8 mouse cellular contexts compared by ENCODE assay signal in the genomic region with DNA sequence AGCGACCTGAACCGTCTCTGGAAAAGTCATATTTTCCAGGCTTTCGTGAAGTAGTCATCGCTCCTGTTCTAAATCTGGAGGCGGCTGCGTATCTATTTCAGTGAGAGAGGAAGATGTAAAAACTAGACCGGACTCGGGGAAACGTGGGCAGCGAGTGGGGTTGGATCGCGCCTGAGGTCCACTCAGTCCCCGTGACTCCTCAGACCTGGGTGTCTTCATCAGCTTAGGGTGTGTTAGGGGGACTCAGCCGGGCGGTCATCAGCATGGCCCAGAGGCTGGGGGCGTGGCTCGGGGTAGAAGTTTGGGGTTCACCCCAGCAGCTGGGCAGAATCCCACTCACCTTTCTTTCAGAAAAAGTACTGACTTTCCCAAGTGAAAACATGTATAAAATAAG.
DNase-seq lines count a peak whose midpoint lies in the region; ATAC-seq and TF ChIP-seq lines count a peak whose summit lies in the region.

No protein-coding gene starts in this region.

- peak overlapping the region; percentile 46 for H3K27ac ChIP-seq in spleen, adult 2 months (ENCODE audit: insufficient read depth, low read length)
- peak overlapping the region; percentile 96 for H3K27ac ChIP-seq in limb, embryonic 13.5 days
- H3K27ac ChIP-seq in neural tube, embryonic 13.5 days (replicated peaks) = peak overlapping the region; percentile 99

- 5% methylated on average over 17 of the region's 17 CpGs for WGBS in spleen, adult 2 months
- WGBS in limb, embryonic 13.5 days = 2% methylated on average over 17 of the region's 17 CpGs
- 3% methylated on average over 17 of the region's 17 CpGs for WGBS in neural tube, embryonic 13.5 days

- TF ChIP-seq POLR2A in spleen, adult 2 months (IDR thresholded peaks at IDR 0.05; ENCODE audit: low read depth, low read length) = no peak

- H3K9me3 ChIP-seq in limb, embryonic 13.5 days = no peaks in the 10 kb centered on the region
- H3K9me3 ChIP-seq in neural tube, embryonic 13.5 days = no peaks in the 10 kb centered on the region

- DNase-seq in cerebellum, adult 9-11 months = no peak
- DNase-seq in spleen, adult 2 months (ENCODE audit: low read depth in 1 of 2, low spot score in 2 of 2) = peak in 1 of 2 experiments; percentile 12
- DNase-seq in spleen, adult 12 weeks (ENCODE audit: low spot score) = no peak
- no peak for DNase-seq in layer of hippocampus, adult 11-12 months (ENCODE audit: low spot score)
- DNase-seq in layer of hippocampus, adult 18-20 months (ENCODE audit: low spot score in 2 of 2) = no peak

- H3K27me3 ChIP-seq in spleen, adult 2 months (ENCODE audit: control insufficient read depth, insufficient read depth, low read length) = no peaks in the 10 kb centered on the region
- no peaks in the 10 kb centered on the region for H3K27me3 ChIP-seq in limb, embryonic 13.5 days
- H3K27me3 ChIP-seq in neural tube, embryonic 13.5 days = no peaks in the 10 kb centered on the region

- peak overlapping the region; percentile 67 for H3K4me3 ChIP-seq in spleen, adult 2 months (ENCODE audit: extremely low read depth, insufficient read depth, insufficient read length)
- peak overlapping the region; percentile 55 for H3K4me3 ChIP-seq in limb, embryonic 13.5 days
- H3K4me3 ChIP-seq in neural tube, embryonic 13.5 days = peak overlapping the region; percentile 52

- H3K4me1 ChIP-seq in spleen, adult 2 months (ENCODE audit: control insufficient read depth, insufficient read depth, insufficient read length) = no peaks in the 10 kb centered on the region; the same call in 1 of the 2 replicates
- peaks cover 10% of the 10 kb centered on the region; the same call in 1 of the 2 replicates for H3K4me1 ChIP-seq in limb, embryonic 13.5 days
- peaks cover 19% of the 10 kb centered on the region for H3K4me1 ChIP-seq in neural tube, embryonic 13.5 days (replicated peaks)

- peak overlapping the region; percentile 72 for H3K4me2 ChIP-seq in limb, embryonic 13.5 days (replicated peaks)
- H3K4me2 ChIP-seq in neural tube, embryonic 13.5 days = peak overlapping the region; percentile 69

- H3K36me3 ChIP-seq in spleen, adult 2 months (ENCODE audit: control insufficient read depth, insufficient read depth, low read length) = no peaks in the 10 kb centered on the region
- no peaks in the 10 kb centered on the region for H3K36me3 ChIP-seq in limb, embryonic 13.5 days
- no peaks in the 10 kb centered on the region for H3K36me3 ChIP-seq in neural tube, embryonic 13.5 days

- TF ChIP-seq CTCF in spleen, adult 2 months (IDR thresholded peaks at IDR 0.05; ENCODE audit: extremely low read depth, insufficient read depth, insufficient read length, insufficient replicate concordance) = no peak

- H3K9ac ChIP-seq in limb, embryonic 13.5 days = peak overlapping the region; percentile 76
- H3K9ac ChIP-seq in neural tube, embryonic 13.5 days = peak overlapping the region; percentile 82

- peak; percentile 29; the same call in 1 of the 2 replicates for ATAC-seq in cerebellum, adult (ENCODE audit: insufficient number of reproducible peaks, low FRiP score, low TSS enrichment)
- ATAC-seq in limb, embryonic 13.5 days (ENCODE audit: low FRiP score, low read depth) = peak; percentile 44
- ATAC-seq in neural tube, embryonic 13.5 days (ENCODE audit: low read depth) = peak; percentile 58

Comparison
In these comparisons a context has a peak if more than half of its experiments do, and no peak if none do; other contexts are left out.
1. H3K27ac ChIP-seq: peak in every context shown above with its lines; median percentile 99 in neural tube, embryonic 13.5 days; 96 in limb, embryonic 13.5 days; 46 in spleen, adult 2 months.